Mouse (Mus musculus) embryonic facial prominence, embryonic 14.5 days (tissue): Measurements from ENCODE around the gene Col24a1. TPM values are rescaled to one million over a fixed set of nuclear protein-coding genes. Genes with fewer than 3 reads are reported as not detected.

Experiments used
- ATAC-seq: fragments of 200-750 bp; cut with Nextera tagmentation; 2 replicates; pipeline ENCODE4 v1.8.0; 2017; ENCODE audit warnings: low read depth, moderate number of reproducible peaks, moderate TSS enrichment
- DNase-seq: peaks from one replicate; pipeline ENCODE4 v3.0.0-alpha.2; 2015; ENCODE audit warnings: low spot score
- H3K27ac ChIP-seq: fragments of 300-500 bp; sonication (generic); replicated peaks from 2 replicates; pipeline ENCODE4 v1.5.1; 2014; ENCODE audit warnings: low read depth, mild to moderate bottlenecking, low read length, moderate library complexity
- H3K27me3 ChIP-seq: fragments of 300-500 bp; sonication (generic); replicated peaks from 2 replicates; pipeline ENCODE4 v1.6.1; 2014; ENCODE audit warnings: low read length; ENCODE audit not compliant: control insufficient read depth, insufficient read depth
- H3K36me3 ChIP-seq: fragments of 300-500 bp; sonication (generic); 2 replicates; pipeline ENCODE4 v1.6.1; 2014; ENCODE audit warnings: low read length, mixed read lengths; ENCODE audit not compliant: control insufficient read depth, insufficient read depth
- H3K4me1 ChIP-seq: fragments of 300-500 bp; sonication (generic); 2 replicates; pipeline ENCODE4 v1.6.1; 2014; ENCODE audit warnings: antibody characterized with exemption, low read length; ENCODE audit not compliant: control insufficient read depth, insufficient read depth
- H3K4me2 ChIP-seq: fragments of 300-500 bp; sonication (generic); 2 replicates; pipeline ENCODE4 v1.6.1; 2014; ENCODE audit warnings: low read depth, mild to moderate bottlenecking, low read length, moderate library complexity, mixed read lengths
- H3K4me3 ChIP-seq: fragments of 300-500 bp; sonication (generic); 2 replicates; pipeline ENCODE4 v1.5.1; 2014; ENCODE audit warnings: low read depth, mild to moderate bottlenecking, low read length
- H3K9ac ChIP-seq: fragments of 300-500 bp; sonication (generic); 2 replicates; pipeline ENCODE4 v1.6.1; 2014; ENCODE audit warnings: low read depth, mild to moderate bottlenecking, low read length, moderate library complexity, mixed read lengths
- H3K9me3 ChIP-seq: fragments of 300-500 bp; sonication (generic); 2 replicates; pipeline ENCODE4 v1.6.1; 2016; ENCODE audit warnings: low read length; ENCODE audit not compliant: control insufficient read depth
- WGBS: fragments of 180-500 bp; shearing (Covaris S2); extraction: QIAGEN DNeasy Blood & Tissue Kit; methylation state at CpG from one replicate; pipeline ENCODE4 v1.1.7; 2014; 5-methylcytosine and 5-hydroxymethylcytosine counted together
- polyA plus RNA-seq: library from polyadenylated mRNA; unstranded; fragments of >200 nt; fragmentation: Nextera tagmentation; extraction: Ambion mirVana; gene quantifications from 2 replicates; pipeline ENCODE4 v1.2.1, GENCODE M21; 2014

Gene Col24a1
- polyA plus RNA-seq, 1 experiment from 2014 or later, result 16.3 TPM

- DNase-seq (no peak), ATAC-seq (no peak)
- no peak overlapping the region for H3K4me2 ChIP-seq
- H3K4me1 ChIP-seq, result no peaks in the 10 kb centered on the region
- 93% methylated on average over 4 of the region's 4 CpGs for WGBS
- H3K9ac ChIP-seq, result no peak overlapping the region
- no peaks in the 10 kb centered on the region for H3K9me3 ChIP-seq
- no peak overlapping the region for H3K27ac ChIP-seq
- no peak overlapping the region for H3K4me3 ChIP-seq
- no peaks in the 10 kb centered on the region for H3K27me3 ChIP-seq
- H3K36me3 ChIP-seq, result peaks cover 71% of the 10 kb centered on the region
Measured at GRCm38 (mm10) chr3:145590562-145590961, 298.3 kb downstream of the Col24a1 start.

GRCm38 (mm10) chr3:145591841-145592542 is 299.7 kb downstream of the Col24a1 start:
- Histone ChIP-seq H3K9me3 (no peaks in the 10 kb centered on the region), H3K9ac (no peak overlapping the region), H3K4me3 (no peak overlapping the region), H3K36me3 (peaks cover 65% of the 10 kb centered on the region), H3K4me1 (no peaks in the 10 kb centered on the region), H3K27ac (no peak overlapping the region), H3K27me3 (no peaks in the 10 kb centered on the region), H3K4me2 (no peak overlapping the region)
- no peak for ATAC-seq
- DNase-seq, result no peak
- WGBS, result 91% methylated on average over 6 of the region's 6 CpGs

- H3K27me3 ChIP-seq, result no peaks in the 10 kb centered on the region
- no peak overlapping the region for H3K4me2 ChIP-seq
- ATAC-seq (no peak), DNase-seq (no peak)
- H3K9ac ChIP-seq, result no peak overlapping the region
- peaks cover 82% of the 10 kb centered on the region for H3K36me3 ChIP-seq
- no peak overlapping the region for H3K4me3 ChIP-seq
- no peaks in the 10 kb centered on the region for H3K4me1 ChIP-seq
- 91% methylated on average over 6 of the region's 6 CpGs for WGBS
- no peaks in the 10 kb centered on the region for H3K9me3 ChIP-seq
- no peak overlapping the region for H3K27ac ChIP-seq
Measured at GRCm38 (mm10) chr3:145595354-145595753, 303.1 kb downstream of the Col24a1 start.

GRCm38 (mm10) chr3:145599059-145599458 is 306.8 kb downstream of the Col24a1 start:
- 96% methylated on average over 7 of the region's 7 CpGs for WGBS
- H3K4me2 ChIP-seq, result no peak overlapping the region
- H3K27ac ChIP-seq, result no peak overlapping the region

DNA sequence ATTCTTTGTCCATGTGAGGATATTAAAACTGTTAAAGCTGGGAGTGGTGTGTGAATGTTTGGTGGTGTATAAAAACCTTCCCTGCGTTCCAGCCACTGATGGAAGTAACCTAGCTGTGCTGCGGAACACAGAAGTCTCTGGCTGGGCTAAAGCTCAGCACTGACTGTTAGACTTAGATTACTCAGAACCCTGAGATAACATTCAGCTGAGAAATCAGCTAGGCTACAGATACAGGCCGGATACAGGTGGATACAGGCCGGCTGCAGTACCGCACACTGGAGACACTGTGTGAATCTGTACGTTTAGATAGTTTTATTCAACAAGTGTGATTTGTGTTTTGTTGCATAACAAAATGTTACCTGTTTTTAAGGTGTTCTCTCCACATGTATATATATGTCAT is 308.5 kb downstream of the Col24a1 start:
- H3K36me3 ChIP-seq, result peaks cover 81% of the 10 kb centered on the region
- 90% methylated on average over 6 of the region's 6 CpGs for WGBS
- H3K4me2 ChIP-seq, result no peak overlapping the region
- no peaks in the 10 kb centered on the region for H3K4me1 ChIP-seq
- H3K27ac ChIP-seq, result no peak overlapping the region
- no peak for ATAC-seq
- H3K9ac ChIP-seq, result no peak overlapping the region
- H3K4me3 ChIP-seq, result no peak overlapping the region
- no peak for DNase-seq
- H3K9me3 ChIP-seq, result no peaks in the 10 kb centered on the region
- H3K27me3 ChIP-seq, result no peaks in the 10 kb centered on the region

More at GRCm38 (mm10) chr3:145599059-145599458, 306.8 kb downstream of the Col24a1 start:
- Histone ChIP-seq H3K9me3 (no peaks in the 10 kb centered on the region), H3K4me3 (no peak overlapping the region), H3K9ac (no peak overlapping the region), H3K4me1 (no peaks in the 10 kb centered on the region), H3K36me3 (peaks cover 79% of the 10 kb centered on the region), H3K27me3 (no peaks in the 10 kb centered on the region)
- ATAC-seq (no peak), DNase-seq (no peak)

GRCm38 (mm10) chr3:145601345-145601744 is 309.1 kb downstream of the Col24a1 start:
- no peak for DNase-seq
- ATAC-seq, result no peak
- WGBS, result 64% methylated on average over 6 of the region's 6 CpGs
- Histone ChIP-seq H3K4me1 (no peaks in the 10 kb centered on the region), H3K9me3 (no peaks in the 10 kb centered on the region), H3K27ac (no peak overlapping the region), H3K9ac (no peak overlapping the region), H3K27me3 (no peaks in the 10 kb centered on the region), H3K4me2 (no peak overlapping the region), H3K36me3 (peaks cover 76% of the 10 kb centered on the region), H3K4me3 (no peak overlapping the region)

Other genes starting within 250 kb of the Col24a1 start
- 0.69 and 0.95 TPM in 2 replicates for gene Clca2, start 193.0 kb upstream of the Col24a1 start, polyA plus RNA-seq
- 12.6 and 16.0 TPM in 2 replicates for gene Odf2l, start 173.9 kb upstream of the Col24a1 start, polyA plus RNA-seq